Mouse (Mus musculus) cortical plate, adult 2 months (tissue): ENCODE measurements at regions not wholly inside any gene's neighbourhood (a gene's known extent, or its start where the extent isn't known, plus 50 kb on each side); places are given as distances from the start of the nearest gene placed in this dataset.

ENCODE experiments used
- H3K27ac ChIP-seq: fragments of 200-500 bp; 2 replicates; pipeline ENCODE4 v1.5.1; 2012; ENCODE audit warnings: low read length, control low read depth, inconsistent platforms; ENCODE audit not compliant: insufficient read depth
- H3K4me1 ChIP-seq: fragments of 200-500 bp; 2 replicates; pipeline ENCODE4 v1.6.1; 2011; ENCODE audit warnings: low read length; ENCODE audit not compliant: control insufficient read depth, insufficient read depth
- H3K4me3 ChIP-seq: fragments of 200-500 bp; 2 replicates; pipeline ENCODE4 v1.5.1; 2011; ENCODE audit warnings: mild to moderate bottlenecking, low read length, control low read depth; ENCODE audit not compliant: insufficient read depth
- CTCF ChIP-seq: fragments of 200-500 bp; IDR thresholded peaks from 2 replicates; pipeline ENCODE4 v1.5.1; 2011; ENCODE audit warnings: mild to moderate bottlenecking, control low read depth, low read length; ENCODE audit not compliant: insufficient read depth; ENCODE audit errors: extremely low read depth
- POLR2A ChIP-seq: fragments of 200-500 bp; IDR thresholded peaks from 2 replicates; pipeline ENCODE4 v1.6.1; 2011; ENCODE audit warnings: mild to moderate bottlenecking, low read length, control low read depth; ENCODE audit not compliant: insufficient read depth; ENCODE audit errors: extremely low read depth

DNA sequence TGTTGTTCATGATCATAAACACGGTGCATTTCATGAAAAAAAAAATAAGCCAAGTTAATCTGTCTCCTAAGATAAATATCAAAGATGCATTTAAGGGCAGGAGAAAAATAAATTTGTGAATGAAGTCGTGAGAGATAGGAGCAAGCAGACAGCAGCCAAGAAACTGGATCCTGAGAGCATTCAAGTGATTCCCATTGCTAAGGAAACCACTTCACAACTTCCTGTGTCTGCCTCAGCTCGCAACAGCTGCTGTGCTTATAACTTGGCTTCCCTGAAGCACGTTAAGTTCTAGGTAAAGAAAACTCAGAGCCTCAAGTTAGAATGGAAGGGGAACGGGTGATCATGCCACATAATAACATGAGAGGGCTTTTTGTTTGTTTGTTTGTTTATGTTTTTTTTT lies 89.3 kb upstream of the Rgs17 start:
- H3K4me1 ChIP-seq, result no peaks in the 10 kb centered on the region
- TF ChIP-seq POLR2A, result no peak
- no peak overlapping the region for H3K27ac ChIP-seq
- no peak overlapping the region for H3K4me3 ChIP-seq

DNA sequence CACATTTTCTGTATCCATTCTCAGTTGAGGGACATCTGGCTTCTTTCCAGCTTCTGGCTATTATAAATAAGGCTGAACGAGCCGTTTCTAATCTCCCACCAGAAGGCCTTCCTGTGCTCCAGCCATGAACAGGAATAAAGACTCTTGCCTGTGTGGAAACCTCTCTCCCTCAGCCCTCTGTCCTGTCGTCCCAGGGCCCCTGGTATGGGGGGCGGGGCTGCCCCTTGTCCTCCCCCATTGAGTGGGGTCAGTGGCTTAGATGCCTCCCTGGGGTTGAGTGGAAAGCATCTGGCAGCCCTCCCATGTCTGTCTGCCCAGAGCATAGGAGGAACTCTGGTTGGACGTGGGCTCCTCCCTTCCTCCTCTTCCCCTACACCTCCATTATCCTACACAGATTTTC lies 88.8 kb upstream of the Rgs17 start:
- no peak overlapping the region for H3K27ac ChIP-seq
- no peak overlapping the region for H3K4me3 ChIP-seq
- TF ChIP-seq POLR2A (no peak), CTCF (no peak)
- no peaks in the 10 kb centered on the region for H3K4me1 ChIP-seq

- H3K27ac ChIP-seq, result no peak overlapping the region
- TF ChIP-seq CTCF (no peak), POLR2A (no peak)
- H3K4me1 ChIP-seq, result no peaks in the 10 kb centered on the region
- no peak overlapping the region for H3K4me3 ChIP-seq
Measured at GRCm38 (mm10) chr10:6007238-6007972, 85.2 kb upstream of the Rgs17 start.

- no peak for TF ChIP-seq POLR2A
- no peak for TF ChIP-seq CTCF
- H3K4me3 ChIP-seq, result no peak overlapping the region
- no peaks in the 10 kb centered on the region for H3K4me1 ChIP-seq
- H3K27ac ChIP-seq, result no peak overlapping the region
Measured at GRCm38 (mm10) chr10:5981433-5981832, 59.2 kb upstream of the Rgs17 start.

DNA sequence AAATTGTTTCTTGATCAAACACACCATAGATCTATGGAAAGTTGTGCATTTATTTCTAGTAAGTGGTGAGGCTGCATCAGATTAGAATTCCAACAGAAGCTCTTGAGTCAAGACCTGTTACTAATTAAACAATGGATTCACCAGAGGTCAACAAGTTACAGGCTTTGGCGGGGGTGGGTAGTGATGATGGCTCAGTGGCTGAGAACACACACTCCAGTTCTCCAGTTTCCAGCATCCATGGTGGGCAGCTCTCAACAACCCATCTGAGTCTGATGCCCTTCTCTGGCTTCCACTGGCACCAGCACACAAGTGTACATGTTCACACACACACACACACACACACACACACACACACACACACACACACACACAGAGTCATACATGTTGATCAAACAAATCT lies 56.3 kb upstream of the Rgs17 start:
- no peak overlapping the region for H3K4me3 ChIP-seq
- no peak overlapping the region for H3K27ac ChIP-seq
- no peaks in the 10 kb centered on the region for H3K4me1 ChIP-seq
- TF ChIP-seq CTCF (no peak), POLR2A (no peak)
